Mouse (Mus musculus) gonadal fat pad, adult 2 months (tissue): ENCODE results near the gene Jph2. TPM values are rescaled to one million over a fixed set of nuclear protein-coding genes. Genes with fewer than 3 reads are reported as not detected.
A peak's percentile ranks its signal among the peaks of the same experiment; 100 is the strongest.

Experiments used
- DNase-seq: peaks from one replicate; pipeline ENCODE4 v3.0.0-alpha.2; 2012; ENCODE audit warnings: low read depth
- polyA plus RNA-seq: library from polyadenylated mRNA; depleted of rRNA; stranded (reverse); fragments of >200 nt; gene quantifications from 2 replicates; pipeline ENCODE4 v1.2.3, GENCODE M21; 2012; rRNA removed

Jph2 gene
- 15.5 and 16.3 TPM in 2 replicates for polyA plus RNA-seq

DNA sequence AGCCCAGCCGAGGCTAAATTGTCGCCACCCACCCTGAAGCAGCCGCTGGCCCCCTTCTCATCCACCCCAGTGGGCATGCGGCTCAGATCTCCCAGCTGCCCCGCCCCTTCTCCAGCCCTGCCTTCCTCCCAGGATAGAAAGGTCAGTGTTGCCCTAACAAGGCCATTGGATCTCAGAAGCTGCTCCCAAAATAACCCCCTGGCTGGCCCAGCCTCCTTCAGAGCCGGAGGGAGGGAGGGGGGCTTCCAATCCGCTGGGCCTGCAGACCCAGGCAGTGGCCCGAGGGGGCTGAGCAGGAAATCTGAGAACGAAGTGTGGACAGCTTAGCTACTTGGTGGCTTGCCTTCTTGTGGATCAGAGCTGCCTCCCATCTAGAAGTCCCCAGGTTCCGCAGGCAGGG lies at the start of gene Jph2:
TSS of gene Jph2 (minus strand) at position 89 of the 400 bp plus-strand sequence.
- no peak for DNase-seq

DNA sequence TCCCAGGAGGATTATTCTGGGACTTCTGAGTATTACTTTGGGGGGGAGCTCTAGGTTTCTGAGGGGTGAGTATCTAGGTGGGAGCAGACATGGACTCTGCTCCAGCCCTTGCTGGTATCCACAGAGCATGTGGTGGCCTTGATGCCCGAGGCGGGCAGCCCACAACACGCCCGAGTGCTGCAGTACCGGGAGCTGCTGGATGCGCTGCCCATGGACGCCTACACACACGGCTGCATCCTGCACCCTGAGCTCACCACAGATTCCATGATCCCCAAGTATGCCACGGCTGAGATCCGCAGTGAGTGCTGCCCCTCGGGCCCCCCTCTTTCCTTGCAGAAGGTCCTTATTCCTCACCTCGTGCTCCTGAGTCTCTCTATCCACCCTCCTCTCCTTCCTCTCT lies 49.6 kb upstream of the Jph2 start:
- no peak for DNase-seq

DNA sequence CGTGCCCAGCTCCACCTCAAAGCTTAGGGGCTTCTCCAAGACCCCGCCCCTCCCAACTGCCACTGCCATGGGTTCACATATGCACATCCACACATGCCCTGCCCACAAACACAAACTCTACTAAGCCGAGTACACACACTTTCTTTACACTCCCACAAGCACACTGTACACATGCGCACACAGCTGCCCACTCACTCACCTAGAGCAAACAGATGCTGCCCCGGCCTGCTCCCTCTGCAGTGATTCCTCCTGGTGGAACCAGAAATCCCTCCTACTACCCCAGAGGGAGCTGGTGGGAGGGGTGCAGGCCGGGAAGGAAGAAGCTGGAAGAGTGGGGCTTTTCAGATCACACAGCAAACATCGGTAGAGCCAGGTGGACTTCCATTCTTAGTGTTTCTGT lies 46.2 kb upstream of the Jph2 start:
- no peak for DNase-seq

DNA sequence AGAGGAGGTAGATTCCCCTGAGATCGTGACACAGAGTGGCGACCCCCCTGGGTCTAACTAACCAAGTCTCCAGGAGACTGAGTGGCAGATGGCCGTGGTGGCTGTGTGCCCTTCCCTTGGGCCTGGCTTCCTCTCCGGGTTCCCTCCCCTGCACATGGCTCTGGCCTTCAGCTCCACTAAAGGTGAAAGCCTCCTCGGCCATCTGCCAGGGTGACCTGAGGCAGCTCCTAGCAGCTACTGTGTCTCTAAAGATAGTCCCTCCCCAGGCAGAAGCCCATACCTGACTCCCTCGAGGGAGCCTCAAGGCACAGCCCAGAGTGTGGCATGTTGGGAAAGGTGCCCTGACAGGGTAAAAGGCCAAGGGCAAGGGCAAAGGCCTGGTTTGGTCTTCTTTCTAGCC lies 45.8 kb upstream of the Jph2 start:
- no peak for DNase-seq

DNA sequence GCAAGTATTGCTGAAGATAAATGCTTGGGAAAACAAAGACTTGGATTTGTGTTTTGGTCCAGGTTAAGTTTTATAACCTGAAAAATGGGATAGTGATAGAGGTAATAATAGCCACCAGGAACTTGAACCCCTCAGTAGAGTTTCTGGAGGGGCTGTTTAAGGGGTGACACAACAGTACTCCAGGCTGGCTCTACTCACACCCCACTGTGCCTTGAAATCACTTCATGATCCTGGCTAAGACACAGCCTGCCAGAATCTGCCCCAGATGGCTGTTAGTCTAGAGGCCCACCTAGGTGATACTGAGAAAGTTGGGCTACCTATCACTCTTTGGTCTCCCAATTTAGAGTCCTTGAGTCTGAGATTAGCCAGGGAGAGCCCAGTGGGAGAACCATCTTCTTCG lies 41.7 kb upstream of the Jph2 start:
- no peak for DNase-seq

DNA sequence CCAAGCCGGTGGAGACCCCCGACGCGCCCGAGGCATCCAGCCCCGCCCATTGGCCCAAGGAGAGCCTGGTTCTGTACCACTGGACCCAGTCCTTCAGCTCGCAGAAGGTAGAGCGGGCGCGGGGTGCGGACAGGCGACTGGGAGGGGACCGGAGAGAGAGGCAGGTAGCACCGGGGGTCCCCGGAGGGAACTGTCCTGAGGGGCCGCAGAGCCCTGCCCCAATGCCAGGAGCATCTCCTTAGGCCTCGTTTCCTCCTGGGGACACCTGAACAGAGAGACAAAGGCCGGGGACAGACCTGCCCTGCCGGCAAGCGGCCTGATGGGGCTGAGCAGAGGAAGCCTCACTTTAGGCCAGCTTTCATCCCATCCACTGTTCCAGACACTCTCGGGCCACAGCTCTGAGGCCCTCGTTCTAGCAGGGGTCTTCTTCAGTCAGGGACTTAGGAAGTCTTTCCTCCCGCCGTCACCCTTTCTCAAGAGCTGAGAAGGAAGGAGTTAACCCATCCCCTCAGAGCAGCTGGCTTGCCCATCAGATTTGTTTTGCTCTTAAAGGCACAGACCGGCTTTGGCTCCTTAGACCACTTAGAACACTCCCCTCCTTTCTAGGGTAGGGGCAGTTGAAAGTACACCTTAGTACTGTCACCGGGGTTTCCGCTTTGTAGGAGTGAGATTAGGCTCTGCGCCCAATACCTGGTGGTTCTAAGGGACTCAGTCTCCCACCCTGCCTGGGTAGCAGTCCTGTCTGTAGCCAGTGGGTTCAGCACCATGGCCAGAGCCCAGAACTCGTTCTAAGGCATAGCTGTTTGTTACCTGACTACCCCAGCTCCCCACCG lies 41.0 kb upstream of the Jph2 start:
- no peak for DNase-seq

DNA sequence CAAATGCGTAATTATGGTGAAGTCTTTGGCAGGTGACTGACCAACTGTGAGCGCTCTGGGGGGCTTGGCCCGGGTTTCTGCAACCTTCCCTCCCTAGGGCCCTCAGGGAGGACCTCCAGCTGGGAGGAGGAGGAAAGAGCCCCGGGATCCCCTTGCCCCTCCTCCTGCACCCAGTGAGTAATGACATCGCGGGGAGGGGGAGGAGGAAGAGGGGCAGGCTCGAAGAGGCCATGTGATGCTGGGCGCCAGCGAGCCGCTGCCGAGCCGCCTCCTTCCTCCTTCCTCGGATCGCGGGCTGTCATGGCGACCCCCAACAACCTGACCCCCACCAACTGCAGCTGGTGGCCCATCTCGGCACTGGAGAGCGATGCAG lies 40.4 kb upstream of the Jph2 start, which contains the start of gene Gdap1l1:
TSS of gene Gdap1l1 (plus strand) at position 231 of the 373 bp plus-strand sequence.
- DNase-seq: no peak

DNA sequence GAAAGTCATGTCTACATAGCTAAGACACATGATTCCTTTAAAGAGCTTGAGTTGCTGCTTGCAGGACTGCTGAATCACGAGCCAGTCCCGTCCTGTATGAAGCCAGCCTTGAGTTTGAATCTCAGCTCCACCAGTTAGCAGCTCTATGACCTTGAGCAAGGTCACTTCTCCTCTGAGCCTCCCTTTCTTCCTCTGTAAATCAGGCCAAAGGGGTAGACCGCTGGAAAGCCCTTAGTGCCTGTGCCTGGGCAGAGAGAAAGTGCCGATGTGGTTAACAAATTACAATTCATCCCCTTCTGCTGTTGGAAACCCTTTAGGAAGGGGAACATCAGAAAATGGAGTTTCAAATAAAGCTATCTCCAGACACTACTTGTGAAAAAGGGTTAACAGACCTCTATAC lies 40.0 kb upstream of the Jph2 start:
- no peak for DNase-seq

DNA sequence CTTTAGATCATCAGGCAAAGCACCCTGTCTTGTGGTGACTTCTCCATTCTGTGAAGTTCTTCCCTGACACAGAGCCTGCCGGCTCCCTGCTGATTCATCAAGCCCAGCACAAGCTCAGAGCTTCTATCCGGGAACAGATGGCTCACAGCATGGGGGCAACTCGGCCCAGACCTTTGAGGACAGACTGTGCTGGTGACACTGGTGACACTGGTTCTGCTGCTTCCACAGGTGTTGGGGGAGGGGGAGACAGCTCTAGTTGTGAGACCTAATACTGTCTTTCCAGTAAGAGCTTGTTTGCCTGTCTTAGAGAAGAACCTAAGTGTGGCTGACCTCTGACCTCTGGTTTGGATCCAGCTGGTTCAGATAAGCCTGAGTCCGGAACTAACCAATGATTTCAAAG lies 36.2 kb upstream of the Jph2 start:
- no peak for DNase-seq

DNA sequence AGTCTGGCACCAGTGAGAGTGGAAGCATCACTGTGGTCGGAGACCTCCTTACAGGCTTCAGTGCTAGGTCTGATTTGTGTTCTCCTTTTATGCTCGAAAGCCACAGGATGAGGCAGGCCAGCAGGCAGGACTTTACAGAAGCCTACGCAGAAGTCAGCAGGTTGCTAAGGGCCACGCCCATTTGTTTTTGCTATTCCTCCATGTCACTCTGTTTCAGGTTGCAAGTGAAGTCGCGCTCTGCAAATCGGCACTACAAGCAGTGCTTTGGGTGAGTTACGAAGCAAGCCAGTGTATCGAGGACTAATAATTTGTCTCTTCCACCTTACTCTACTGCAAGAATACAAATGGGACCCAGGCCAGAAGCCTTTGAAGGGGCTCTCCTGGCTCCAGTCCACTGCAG lies 33.5 kb upstream of the Jph2 start:
- no peak for DNase-seq

DNA sequence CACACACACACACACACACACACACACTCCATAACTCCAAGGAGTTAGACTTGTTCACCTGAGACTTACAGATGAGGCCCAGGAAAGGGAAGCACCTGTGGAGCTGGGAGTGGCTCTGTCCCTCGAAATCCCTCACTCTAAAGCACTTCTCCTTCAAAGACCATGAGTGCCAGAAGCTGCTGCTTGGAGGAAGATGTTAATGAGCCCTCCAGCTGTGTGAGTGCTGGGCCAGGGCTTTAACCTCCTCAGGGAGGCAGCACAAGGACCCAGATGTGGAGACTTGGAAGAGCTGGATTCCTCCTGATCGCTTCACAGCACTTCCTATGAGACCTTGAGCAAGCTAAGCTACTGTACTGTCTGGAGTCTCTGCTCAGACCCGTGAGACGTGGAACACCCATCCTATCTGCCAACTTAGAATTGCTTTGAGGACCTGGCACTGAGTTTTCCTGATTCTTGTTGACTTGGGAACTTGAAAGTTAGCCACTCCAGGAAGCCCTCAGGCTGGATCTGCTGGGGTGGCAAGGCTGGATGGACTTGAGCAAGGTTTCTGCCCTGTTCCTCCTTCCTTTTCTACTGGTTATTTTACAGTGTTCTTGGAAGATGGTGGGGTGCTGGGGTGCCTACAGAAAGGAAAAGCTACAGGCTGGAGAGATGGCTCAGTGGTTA lies 30.7 kb upstream of the Jph2 start:
- no peak for DNase-seq

DNA sequence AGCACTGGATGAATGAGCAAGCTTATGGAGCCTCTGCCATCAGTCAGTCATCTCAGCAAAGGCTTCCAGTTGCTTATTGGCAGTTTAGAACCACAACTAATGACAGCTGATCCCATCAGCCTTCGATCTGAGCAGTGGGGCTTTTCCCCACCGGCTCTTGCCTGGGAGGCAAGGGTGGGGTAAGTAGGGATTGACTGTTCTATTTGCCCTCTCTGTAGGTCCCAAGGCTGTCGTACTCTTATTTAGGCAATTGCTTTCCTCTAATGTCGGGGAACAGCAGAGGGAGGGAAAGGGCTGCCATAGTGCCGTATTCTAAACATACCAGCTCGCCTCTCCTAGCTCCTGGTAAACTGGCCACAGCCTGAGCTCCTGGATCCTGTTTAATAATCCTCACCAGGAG lies 26.8 kb upstream of the Jph2 start, which contains the start of gene Oser1:
TSS of gene Oser1 (minus strand) at position 101 of the 400 bp plus-strand sequence.
- DNase-seq: no peak

DNA sequence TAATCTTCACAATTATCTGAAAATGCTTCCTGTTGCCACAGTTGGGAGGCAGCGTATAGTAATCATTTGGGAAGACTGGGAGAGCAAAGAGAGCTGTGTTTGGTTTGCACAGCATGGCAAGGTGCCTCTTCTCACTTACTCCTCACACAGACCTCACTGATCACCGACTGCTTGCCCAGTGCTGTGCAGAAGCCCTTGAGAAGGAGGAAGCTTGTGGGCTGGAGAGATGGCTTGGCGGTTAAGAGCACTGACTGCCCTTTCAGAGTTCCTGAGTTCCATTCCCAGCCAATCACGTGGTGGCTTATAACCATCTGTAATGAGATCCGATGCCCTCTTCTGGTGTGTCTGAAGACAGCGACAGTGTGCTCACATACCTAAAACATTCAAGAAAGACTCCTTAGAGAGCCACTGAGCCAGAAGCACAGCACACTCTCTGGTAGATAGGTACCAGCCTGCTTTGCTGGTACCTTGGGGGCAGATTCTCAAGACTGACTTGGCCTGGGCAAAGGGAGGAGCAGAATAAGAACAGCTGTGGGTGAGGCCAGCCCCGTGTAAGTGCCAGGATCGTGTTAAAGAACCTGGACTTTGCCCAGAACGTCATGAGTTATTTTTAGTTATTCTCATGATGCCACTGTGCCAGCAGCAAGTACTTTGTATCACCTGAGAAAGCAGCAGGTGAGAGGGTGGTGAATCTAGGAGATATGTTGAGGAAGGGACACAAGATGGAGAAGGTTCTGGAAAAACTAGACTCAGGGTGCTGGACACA lies 25.3 kb upstream of the Jph2 start:
- no peak for DNase-seq

DNA sequence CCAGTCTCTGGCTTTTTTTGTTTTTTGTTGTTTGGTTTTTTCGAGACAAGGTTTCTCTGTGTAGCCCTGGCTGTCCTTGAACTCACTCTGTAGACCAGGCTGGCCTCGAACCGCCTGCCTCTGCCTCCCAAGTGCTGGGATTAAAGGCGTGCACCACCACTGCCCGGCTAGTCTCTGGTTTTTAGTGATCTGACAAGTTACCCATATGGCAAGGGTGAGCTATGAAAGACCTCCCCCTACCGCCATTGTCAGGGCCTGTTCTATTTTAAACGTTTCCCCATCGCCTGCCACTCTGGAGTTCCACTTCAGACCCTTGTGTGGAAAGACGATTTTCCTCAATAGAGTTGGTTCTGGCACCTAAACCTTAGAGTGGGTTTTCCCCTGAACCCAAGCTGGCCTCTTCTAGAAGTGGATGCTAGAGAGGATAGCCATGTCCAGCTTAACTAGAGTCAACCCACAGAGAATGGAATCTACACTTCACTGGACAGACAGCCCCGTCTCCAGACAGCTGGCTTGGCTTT lies 22.6 kb upstream of the Jph2 start:
- DNase-seq: no peak

DNA sequence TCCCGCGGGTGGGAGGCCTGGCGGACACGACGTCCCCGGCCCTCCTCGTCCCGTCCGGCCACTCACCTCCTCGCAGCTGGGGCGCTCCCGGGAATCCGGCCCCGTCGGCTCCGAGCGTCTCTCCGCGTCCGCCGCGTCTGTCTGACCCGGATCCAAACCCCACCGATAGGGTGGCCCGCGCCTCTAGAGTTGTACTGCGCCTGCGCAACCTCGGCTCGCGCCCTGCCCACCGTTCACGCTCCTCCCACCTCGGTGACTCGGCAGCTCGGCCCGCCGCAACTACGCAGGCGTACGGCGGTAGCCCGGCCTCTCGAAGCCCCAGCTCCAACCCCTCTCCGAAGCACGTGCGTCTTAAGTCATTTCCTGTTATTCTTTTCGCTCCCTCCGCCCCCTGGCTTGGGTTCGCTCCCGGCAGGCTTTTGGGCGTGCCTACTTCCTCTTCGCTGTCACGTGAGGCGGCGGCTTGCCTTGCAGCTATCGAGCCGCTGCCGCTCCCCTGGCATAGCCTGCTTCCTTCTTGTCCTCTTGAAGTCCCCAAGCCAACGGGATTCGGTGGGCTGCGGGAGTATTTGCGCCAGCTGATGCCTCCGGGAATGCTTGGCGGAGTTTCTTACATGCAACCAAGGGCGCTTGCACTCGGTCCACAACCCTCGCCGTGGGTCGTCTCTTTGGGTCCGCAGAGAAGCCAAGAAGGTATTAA lies 21.7 kb upstream of the Jph2 start:
- peak; percentile 88 for DNase-seq

DNA sequence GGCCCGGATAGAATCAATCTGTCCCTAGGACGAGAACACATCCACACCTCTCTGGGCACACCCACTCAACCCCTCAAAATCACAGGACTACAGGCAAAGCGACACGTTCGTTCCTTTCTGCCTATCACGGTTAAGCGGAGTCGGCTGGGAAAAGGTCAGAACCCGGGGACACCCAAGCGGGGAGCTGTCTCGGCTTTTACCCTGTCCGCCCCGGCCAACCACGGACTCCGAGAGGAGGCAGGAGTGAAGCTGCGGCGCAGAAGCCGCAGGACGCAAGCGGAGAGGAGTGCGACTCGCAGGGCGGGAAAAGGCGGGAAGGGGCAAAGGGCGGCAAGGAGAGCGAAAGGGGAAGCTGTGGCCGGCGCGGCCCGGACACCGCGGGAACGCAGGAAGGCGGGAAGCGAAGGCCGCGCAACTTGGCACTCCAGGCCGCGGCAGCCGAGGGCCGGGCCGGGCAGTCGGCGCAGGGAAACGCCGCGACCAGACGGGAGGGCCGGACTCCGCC lies 21.1 kb upstream of the Jph2 start:
- no peak for DNase-seq

DNA sequence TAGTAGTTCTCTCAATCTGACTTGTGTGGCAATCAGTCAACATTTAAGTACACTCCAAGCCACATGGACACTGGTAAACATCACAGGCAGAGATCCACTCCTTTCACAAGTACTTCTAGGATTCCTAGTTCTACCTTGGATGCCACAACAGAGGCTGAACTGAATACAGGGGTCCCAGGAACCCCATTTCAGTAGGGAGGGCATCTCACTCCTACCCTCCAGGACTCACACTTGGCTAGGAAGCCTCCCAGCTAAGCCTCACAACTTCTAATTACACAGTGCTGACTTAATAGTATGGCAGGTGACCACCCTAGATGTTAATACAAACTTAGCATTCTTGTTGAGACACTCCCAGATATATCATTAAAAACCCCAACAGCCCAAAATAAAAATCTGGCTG lies 20.0 kb upstream of the Jph2 start:
- DNase-seq: no peak

DNA sequence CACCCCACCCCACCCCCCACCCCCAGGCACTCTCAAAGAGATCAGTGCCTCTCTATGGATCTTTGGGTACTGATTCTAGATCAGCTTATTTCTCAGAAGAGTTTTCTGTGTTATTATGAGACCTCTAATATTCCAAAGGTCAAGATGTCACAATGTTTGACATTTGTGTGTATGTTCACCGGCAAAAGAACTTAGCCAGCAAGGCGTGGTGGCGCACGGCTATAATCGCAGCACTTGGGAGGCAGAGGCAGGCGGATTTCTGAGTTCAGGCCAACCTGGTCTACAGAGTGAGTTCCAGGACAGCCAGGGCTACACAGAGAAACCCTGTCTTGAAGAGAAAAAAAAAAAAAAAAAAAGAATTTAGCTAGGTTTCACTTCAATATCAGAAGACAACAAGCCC lies 19.2 kb upstream of the Jph2 start:
- DNase-seq: no peak

DNA sequence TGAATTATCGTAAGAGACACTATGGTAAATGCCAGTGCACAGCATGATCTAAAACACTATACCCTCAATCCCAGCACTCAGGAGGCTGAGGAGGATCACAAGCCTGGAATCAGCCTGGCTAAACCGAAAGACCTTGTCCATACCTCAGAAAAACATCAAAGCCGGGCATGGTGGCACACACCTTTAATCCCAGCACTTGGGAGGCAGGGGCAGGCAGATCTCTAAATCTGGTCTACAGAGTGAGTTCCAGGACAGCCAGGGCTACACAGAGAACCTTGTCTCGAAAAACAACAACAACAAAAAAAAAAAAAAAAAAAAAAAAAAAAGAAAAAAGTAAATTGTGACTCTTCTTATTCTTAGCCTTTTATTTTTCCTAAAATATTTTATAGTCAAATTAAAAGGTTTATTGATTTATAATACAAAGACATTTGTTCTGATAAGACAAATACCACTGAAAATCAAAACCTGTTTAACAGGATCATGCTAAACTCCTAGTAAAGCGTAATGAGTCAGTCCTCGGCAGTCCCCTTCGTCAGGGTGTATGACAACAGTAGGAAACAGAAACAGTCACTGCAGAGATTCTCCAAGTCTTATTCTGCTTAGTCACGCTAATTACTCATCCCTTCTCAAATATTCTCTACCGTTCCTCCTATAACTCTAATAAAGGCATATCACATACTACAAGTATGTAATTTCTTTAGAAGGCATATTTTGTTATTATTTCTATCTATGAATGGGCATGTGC lies 15.2 kb upstream of the Jph2 start:
- no peak for DNase-seq

DNA sequence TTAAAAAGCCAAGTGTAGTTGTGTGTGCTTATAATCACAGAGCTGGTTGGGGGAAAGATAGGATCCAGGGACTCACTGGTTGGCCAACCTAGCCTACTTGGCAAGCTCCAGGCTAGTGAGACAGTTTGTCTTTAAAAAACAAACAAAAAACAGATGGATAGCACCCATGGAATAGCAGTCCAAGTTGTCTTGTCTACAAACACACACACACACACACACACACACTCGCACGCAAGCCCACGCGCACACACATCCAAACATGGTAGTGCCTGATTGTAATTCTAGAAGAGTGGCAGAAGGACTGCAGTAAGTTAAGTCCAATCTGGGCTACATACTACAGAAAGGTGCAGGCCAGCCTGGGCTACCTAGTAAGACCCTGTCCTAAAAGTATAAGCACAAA lies 14.6 kb upstream of the Jph2 start:
- no peak for DNase-seq

DNA sequence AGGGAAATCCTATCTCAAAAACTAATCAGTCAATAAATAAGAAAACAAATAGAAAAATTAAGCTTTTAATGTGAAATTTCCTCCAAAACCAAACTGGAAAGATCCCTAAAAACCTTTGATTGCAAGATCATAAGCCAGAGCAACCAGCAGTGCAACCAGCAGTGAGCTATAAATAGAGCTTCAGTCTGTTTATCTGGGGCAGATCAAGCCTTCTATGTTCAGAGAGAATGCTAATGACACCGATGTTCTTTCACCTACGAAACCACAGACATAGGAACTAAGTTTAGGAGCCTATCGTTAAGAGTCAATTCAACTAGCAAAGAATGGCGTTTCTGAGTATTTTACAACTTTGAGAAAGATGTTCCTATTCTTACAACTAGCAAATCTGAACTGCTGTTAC lies 14.0 kb upstream of the Jph2 start:
- no peak for DNase-seq
